Mouse (Mus musculus) c-Kit-negative CD71-positive TER-119-positive erythroid progenitor cells, embryonic 14.5 days (primary cell): ENCODE data around the gene Arfgap2.

Experiments
- DNase-seq: peaks from one replicate; pipeline ENCODE4 v3.0.0-alpha.2; 2013; ENCODE audit warnings: low read depth, low spot score

Gene Arfgap2

DNA sequence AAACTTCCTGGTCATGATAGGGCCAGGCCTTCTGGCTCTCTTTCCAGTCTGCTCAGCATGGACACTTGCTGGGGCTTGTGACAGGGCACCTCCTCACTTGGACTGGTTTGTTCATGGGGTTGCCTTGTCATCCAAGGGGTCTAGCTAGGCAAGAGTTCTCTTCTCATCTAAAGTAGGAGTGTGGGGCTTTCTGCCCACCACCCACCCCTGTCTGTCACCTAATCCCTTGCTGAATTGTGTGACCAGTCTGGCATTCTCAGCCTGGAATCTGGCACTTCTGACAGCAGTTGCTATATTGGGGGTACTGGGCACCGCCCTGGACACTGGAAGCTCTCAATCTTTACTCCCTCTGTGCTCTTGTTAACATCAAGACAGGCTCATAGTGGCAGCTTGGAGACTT is 5.3 kb upstream of the Arfgap2 start:
- no peak for DNase-seq

DNA sequence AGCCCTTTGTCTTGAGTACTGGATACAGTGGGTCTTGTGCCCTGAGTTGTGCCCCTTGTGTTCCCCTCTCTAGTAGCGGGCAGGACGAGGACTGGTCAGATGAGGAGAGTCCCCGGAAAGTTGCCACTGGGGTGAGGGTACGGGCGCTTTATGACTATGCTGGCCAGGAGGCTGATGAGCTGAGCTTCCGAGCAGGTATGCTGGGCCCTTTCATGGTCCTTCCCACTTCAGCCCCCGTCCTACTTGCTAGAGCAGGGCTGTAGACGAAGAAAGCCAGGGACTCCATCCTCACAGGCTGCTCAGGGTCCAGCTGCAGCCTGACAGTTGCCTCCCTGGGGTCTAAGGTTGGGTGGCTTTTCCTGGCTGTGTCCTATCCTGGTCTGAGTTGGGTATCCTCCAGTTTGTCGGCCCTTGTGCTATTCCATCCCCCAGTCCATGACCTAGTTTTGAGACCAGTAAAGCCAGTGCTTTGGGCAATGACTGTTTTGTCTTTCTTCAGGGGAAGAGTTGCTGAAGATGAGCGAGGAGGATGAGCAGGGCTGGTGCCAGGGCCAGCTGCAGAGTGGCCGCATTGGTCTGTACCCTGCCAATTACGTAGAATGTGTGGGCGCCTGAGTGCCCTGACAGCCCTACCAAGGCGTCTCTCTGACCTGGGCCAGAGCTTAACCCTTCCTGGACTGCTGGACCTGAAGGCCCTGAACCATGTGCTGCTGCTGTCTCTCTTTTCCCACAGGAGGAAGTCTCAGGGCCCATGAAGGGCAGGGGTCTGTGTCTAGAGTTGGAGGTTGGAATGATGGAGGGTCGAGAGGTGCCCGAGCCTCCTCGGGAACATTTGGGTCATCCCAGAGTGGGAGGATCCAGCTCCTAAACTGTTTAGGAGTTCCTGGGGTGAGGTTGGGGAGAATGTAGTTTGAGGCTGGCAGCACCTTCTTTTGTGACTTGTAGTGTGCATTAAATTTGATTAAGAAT is 798 bp upstream of the Arfgap2 start:
- no peak for DNase-seq

GRCm38 (mm10) chr2:91268042-91268441 is 3.3 kb downstream of the Arfgap2 start:
- DNase-seq = no peak

DNA sequence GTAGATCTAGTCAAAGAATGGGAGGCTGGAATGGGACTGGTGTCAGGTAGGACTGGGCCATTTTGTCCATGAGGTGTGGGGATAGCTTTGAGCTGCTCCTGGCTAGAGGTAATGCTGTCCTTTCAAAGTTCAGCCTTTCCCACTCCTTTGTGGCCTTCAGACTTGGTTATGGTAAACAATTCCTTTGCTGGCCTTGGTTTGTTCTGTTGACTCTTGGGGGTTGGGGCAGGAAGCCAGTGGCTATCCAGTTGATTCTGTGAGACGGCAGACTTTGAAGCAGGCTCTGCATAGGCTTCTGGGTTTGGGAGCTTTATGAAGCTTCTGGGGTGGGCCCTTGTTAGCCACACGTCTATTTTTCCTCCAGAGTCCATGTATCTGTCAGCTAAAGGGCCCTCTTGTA is 3.9 kb downstream of the Arfgap2 start:
- DNase-seq = no peak

DNA sequence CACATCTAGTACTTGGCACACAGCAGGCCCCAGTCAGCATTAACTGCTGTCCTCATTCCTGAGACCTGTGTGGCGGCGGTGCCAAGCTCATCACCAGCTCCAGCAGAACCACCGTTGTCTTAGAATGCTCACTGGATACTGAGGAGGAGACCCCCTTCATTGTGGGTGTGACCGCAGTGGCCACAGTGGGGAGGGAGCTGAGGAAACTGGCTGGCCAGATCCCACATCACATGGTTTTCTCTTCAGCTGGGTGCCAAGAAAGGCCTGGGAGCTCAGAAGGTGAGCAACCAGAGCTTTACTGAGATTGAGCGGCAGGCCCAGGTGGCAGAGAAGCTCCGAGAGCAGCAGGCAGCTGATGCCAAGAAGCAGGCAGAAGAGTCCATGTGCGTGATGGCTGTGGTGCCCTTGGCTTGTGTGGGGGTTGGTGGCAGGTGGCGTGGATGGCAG is 4.9 kb downstream of the Arfgap2 start:
- no peak for DNase-seq

- no peak for DNase-seq
These were observed 14.1 kb downstream of the Arfgap2 start for GRCm38 (mm10) chr2:91278749-91279371.

DNA sequence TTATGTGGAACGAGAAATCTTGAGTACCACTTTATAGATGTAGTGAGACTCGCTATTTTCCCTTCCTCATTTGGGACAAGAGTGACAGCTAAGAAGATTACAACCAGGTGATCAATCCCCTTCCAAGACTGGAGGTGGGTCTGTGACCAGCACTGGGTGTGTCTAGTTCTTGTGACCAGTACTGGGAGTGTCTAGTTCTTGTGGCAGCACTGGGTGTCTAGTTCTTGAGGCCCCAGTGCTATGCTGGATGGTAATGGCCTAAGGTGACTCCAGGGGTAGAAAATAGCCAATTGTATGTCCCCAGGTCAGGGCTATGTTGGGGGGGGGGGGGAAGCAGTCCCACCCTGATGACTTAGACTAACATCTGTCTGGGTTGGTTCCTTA is 14.6 kb downstream of the Arfgap2 start:
- no peak for DNase-seq

- no peak for DNase-seq
These were observed 16.6 kb downstream of the Arfgap2 start for GRCm38 (mm10) chr2:91281366-91281765.

DNA sequence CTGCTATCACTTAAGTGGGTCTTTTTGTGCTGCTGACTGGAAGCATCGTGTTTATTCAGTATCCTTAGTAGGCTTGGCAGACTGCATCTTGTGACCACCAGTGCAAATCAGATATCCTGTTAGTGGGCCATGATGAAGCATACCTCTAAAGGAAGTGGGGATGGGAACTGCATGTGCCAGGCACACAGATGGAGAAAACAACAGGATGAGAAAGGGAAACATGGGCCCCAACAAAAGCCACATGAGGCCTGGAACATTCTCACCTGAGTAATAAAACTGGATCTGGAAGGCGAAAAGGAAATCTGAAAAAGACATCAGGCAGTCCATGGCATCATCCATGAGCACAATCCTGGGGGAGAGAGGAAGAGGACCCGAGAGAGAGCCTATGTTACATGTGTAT is 19.2 kb downstream of the Arfgap2 start:
- no peak for DNase-seq

GRCm38 (mm10) chr2:91284375-91285199 is 19.8 kb downstream of the Arfgap2 start:
- no peak for DNase-seq

DNA sequence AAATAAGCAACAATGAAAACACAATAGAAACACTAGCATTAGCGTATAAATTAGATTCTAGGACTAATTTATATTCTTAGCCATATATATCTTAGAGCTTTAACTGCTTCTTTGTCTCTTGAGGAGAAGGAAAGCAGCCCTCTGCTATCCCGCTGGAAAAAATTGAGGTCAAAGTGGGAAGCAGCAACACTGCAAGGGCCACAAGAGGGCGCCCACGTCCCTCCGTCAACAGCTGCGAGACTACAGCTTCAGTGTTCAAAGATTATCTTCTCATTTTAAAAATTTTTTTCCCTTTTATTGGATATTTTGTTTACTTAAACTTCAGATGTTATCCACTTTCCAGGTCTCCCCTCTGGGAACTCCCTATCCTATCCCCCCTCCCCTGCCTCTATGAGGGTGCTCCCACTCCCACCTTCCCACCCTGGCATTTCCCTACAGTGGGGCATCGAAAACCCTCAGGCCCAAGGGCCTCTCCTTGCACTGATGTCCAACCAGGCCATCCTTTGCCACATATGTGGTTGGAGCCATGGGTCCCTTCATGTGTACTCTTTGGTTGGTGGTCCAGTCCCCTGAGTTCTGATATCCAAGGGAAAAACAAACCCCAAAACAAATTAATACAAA is 21.2 kb downstream of the Arfgap2 start:
- no peak for DNase-seq

- no peak for DNase-seq
These were observed 22.8 kb downstream of the Arfgap2 start for GRCm38 (mm10) chr2:91287563-91287962.

GRCm38 (mm10) chr2:91291197-91292007 is 26.6 kb downstream of the Arfgap2 start:
- no peak for DNase-seq

DNA sequence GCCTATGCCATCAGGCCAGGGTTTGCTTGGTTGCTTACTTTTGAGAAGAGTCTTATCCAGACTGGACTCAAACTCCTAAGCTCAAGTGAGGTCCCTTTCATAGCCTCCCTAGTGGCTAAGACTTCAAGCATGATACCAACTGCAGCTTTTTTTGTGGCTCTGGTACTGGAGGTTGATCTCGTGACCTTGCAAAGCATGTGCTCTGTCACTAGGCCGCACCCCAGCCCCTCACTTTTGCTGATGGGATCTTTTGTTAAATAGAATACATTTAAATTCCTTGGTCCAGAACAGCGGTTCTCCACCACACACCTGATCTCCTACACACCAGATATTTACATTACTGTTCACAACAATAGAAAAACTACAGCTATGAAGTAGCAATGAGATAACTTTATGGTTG is 29.5 kb downstream of the Arfgap2 start:
- DNase-seq = no peak

DNA sequence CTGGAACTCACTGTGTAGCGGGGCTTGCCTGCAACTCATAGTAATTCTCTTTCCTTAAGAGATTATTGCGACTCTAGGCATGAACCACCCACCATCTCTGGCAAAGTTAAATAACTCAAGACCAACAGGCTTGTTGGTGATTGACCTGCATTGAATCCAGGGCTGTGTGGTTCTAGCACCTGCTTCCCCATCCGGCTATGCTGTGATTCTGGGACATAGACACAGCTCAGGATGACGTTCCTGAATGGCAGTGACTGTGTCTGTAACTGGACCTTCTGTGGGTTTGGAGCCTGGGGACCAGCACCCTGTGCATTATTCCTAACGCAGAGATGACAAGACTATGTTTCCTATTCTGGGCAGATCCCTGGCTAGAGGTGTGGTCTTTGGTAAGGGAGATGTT is 31.1 kb downstream of the Arfgap2 start:
- no peak for DNase-seq

DNA sequence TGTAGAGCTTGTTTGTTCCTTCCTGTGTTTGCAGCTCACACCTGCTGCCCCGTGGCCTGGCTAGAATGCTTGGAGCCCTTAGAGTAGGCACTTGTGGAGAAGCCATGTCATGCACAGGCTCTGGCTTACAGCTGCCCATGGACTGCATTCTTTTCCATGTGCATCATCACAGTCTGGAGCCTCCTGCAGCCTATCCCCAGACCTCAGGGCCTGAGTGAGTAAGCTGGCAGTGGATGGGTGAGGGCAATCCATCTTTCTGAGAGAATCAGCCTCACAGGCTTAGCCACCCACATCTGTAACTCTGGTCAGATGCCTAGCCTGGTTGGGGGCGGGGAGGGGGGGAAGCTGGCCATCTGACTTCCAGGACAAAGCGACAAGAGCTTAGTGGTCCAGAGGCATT is 34.4 kb downstream of the Arfgap2 start:
- DNase-seq = no peak

DNA sequence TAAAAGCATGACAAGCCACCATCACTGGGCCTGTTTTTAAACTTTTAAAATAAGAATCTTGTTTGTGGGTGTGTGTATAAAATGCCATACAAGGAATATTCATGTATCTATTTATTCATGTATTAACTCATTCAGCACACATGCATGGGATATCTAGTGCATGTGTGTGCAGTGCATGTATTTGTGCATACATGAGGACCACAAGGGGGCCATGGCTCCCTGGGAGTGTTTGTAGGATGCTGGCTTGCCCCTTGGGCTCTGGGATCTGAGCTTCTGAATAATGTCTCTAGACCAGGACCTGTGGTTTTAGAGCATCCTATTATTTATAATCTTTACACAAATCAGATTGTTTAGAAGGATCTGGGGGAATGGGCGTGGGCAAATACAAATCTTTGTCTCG is 36.0 kb downstream of the Arfgap2 start:
- DNase-seq = no peak

GRCm38 (mm10) chr2:91301836-91302235 is 37.1 kb downstream of the Arfgap2 start:
- DNase-seq = no peak

- no peak for DNase-seq
These were observed 38.1 kb downstream of the Arfgap2 start for GRCm38 (mm10) chr2:91302845-91303244.

- no peak for DNase-seq
These were observed 41.2 kb downstream of the Arfgap2 start for GRCm38 (mm10) chr2:91305926-91306325.

DNA sequence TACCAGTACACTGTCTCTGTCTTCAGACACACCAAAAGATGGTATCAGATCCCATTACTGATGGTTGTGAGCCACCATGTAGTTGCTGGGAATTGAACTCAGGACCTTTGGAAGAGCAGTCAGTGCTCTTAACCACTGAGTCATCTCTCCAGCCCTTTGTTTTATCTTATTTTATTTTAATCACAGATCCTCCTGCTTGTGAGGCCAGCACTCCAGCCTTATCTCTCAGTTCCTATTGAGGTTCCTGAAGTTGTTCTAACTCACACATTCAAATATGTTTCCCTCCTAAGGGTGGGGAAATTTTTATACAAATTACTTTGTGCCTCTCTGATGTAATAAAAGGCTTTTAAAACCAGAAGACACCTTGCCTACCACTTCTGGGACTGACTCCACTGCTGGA is 41.8 kb downstream of the Arfgap2 start:
- DNase-seq = no peak
